ENCODE assay signal across 9 mouse cellular contexts in the genomic region with DNA sequence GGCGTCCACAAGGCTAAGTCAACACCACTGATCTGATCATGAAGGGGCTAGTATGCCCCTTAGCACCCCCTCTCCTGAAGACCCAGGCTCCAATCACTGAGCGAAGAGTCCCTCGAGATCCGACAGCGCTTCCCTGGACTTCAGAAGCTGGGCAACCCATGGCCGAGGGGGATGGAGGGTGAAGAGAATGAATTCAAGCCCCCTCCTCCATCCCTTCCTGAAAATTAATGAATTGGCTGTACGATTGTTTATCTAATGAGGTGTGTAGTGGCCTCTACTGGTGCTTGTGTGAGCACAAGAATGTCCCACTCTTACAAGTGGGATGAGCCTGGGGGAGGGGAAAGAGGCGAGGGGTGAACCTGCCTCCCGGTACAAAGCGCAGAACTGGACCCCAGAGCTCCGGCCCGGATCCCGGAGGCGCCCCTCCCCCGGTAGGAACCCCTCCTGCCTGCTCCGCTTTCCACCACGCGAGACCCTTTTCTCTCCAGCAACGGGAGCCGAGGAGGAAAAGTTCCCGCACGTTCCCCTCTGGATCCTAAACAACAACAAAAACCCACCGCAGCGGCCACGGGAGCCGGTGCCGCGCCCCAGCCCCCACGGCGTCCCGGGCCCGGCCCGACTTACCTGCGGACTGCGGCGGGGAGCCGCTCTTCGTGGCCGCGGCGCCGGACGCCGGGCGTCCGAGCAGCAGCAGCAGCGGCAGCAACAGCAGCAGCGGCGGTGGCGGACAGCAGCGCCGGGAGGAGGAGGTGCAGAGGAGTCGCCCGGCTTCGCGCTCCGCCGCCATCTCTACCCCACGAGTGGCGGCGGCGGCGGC. TPM values are rescaled to one million over a fixed set of nuclear protein-coding genes. Genes with fewer than 3 reads are reported as not detected.
DNase-seq lines count a peak whose midpoint lies in the region; ATAC-seq and TF ChIP-seq lines count a peak whose summit lies in the region.
"Had no signal": no experiment of that assay in that cellular context is flagged by ENCODE, and none has a peak within 500 bp of the region (broad histone marks: within the 10 kb centered on the region; RNA-seq: fewer than 3 reads in every experiment).

No protein-coding gene starts in this region.

- no peaks in the 10 kb centered on the region for H3K36me3 ChIP-seq in kidney, embryonic 15.5 days
- H3K36me3 ChIP-seq in limb, embryonic 15.5 days = no peaks in the 10 kb centered on the region
- no peaks in the 10 kb centered on the region for H3K36me3 ChIP-seq in myocyte (ENCODE audit: control insufficient read depth, insufficient read depth)
- H3K36me3 ChIP-seq: G1E had no signal

- H3K9ac ChIP-seq in kidney, embryonic 15.5 days = peak overlapping the region; percentile 92
- peak overlapping the region; percentile 98 for H3K9ac ChIP-seq in limb, embryonic 15.5 days

- peak overlapping the region; percentile 100 for H3K27ac ChIP-seq in kidney, embryonic 15.5 days
- peak overlapping the region; percentile 99 for H3K27ac ChIP-seq in limb, embryonic 15.5 days

- H3K4me3 ChIP-seq in kidney, embryonic 15.5 days (replicated peaks) = peak overlapping the region; percentile 90
- H3K4me3 ChIP-seq in limb, embryonic 15.5 days = peak overlapping the region; percentile 97
- peak overlapping the region; percentile 67 for H3K4me3 ChIP-seq in myocyte

- peaks cover 22% of the 10 kb centered on the region for H3K4me1 ChIP-seq in kidney, embryonic 15.5 days
- peaks cover 8% of the 10 kb centered on the region for H3K4me1 ChIP-seq in limb, embryonic 15.5 days

- peaks cover 48% of the 10 kb centered on the region for H3K79me2 ChIP-seq in myocyte (ENCODE audit: control insufficient read depth, insufficient read depth)

- peak overlapping the region; percentile 98 for H3ac ChIP-seq in myocyte (ENCODE audit: control insufficient read depth, insufficient read length)

- no peaks in the 10 kb centered on the region for H3K27me3 ChIP-seq in kidney, embryonic 15.5 days
- H3K27me3 ChIP-seq in limb, embryonic 15.5 days = no peaks in the 10 kb centered on the region
- H3K27me3 ChIP-seq in myocyte (ENCODE audit: control insufficient read depth, insufficient read depth, insufficient read length) = no peaks in the 10 kb centered on the region

- peak; percentile 39 for DNase-seq in kidney, adult 11 months
- DNase-seq in kidney, adult 18-20 months = no peak
- peak; percentile 76 for DNase-seq in embryo, embryonic 11 days
- peak; percentile 1 for DNase-seq in thymus, postnatal 25 days

- TF ChIP-seq POLR2A in myocyte (IDR thresholded peaks at IDR 0.05; ENCODE audit: insufficient read length, low read depth) = no peak

- no peaks in the 10 kb centered on the region for H3K9me3 ChIP-seq in kidney, embryonic 15.5 days (replicated peaks)
- H3K9me3 ChIP-seq in limb, embryonic 15.5 days = no peaks in the 10 kb centered on the region

- under 1% methylated on average over 63 of the region's 63 CpGs for WGBS in kidney, embryonic 15.5 days
- under 1% methylated on average over 44 of the region's 63 CpGs for WGBS in limb, embryonic 15.5 days

- peak; percentile 58 for ATAC-seq in granulocyte monocyte progenitor cell, adult 5-6 weeks (replicated peaks; ENCODE audit: poor library complexity, severe bottlenecking)
- ATAC-seq in kidney, embryonic 15.5 days (replicated peaks; ENCODE audit: low FRiP score) = peak; percentile 26; the same call in 1 of the 2 replicates
- ATAC-seq in limb, embryonic 15.5 days (ENCODE audit: insufficient number of reproducible peaks, low FRiP score, low TSS enrichment, low read depth) = peak; percentile 35

- H3K4me2 ChIP-seq in kidney, embryonic 15.5 days = peak overlapping the region; percentile 80
- peak overlapping the region; percentile 71 for H3K4me2 ChIP-seq in limb, embryonic 15.5 days
- H3K4me2 ChIP-seq in myocyte (ENCODE audit: low read depth) = peak overlapping the region; percentile 82

TF ChIP-seq in myocyte, 11 proteins besides CTCF, POLR2A, EP300 and RAD21:
- no peak for TF ChIP-seq MYOG (IDR thresholded peaks at IDR 0.05; ENCODE audit: control insufficient read depth in 1 of 3, insufficient read depth in 1 of 3, insufficient read length in 2 of 3, low read depth in 2 of 3)
- TF ChIP-seq SRF (IDR thresholded peaks at IDR 0.05; ENCODE audit: control insufficient read depth, insufficient read length, low read depth) = no peak
- TF ChIP-seq MYOD1 (IDR thresholded peaks at IDR 0.05; ENCODE audit: control insufficient read depth in 1 of 3, insufficient read length in 2 of 3, low read depth in 2 of 3) = peak in 1 of 3 experiments; percentile 24
- TF ChIP-seq MAX (IDR thresholded peaks at IDR 0.05; ENCODE audit: low read depth) = no peak
- TF ChIP-seq E2F4 (IDR thresholded peaks at IDR 0.05; ENCODE audit: insufficient read depth) = no peak
- no peak for TF ChIP-seq USF1 (IDR thresholded peaks at IDR 0.05; ENCODE audit: low read depth)

RNA-seq across cellular contexts. Expression of gene Neo1, which starts 0.7 kb away (rescaled TPM):
- not detected in 2 replicates for total RNA-seq in granulocyte monocyte progenitor cell, adult 5-6 weeks (2014; fragmentation: Nextera tagmentation)
- total RNA-seq in granulocyte monocyte progenitor cell, adult 5-6 weeks (2017) = 0.86 TPM in 1 of 2 replicates, not detected in the other
- polyA plus RNA-seq in kidney, embryonic 15.5 days (2015; fragmentation: Nextera tagmentation; extraction: Ambion mirVana) = 32.3 and 33.7 TPM in 2 replicates
- polyA plus RNA-seq in limb, embryonic 15.5 days (2015; fragmentation: Nextera tagmentation; extraction: Ambion mirVana) = 34.2 and 45.1 TPM in 2 replicates
- 36.8 TPM for polyA plus RNA-seq in myocyte (2012; fragmentation: generic; extraction: Trizol)
- polyA plus RNA-seq: G1E had no signal
